Mouse (Mus musculus) bone marrow, adult 2 months (tissue): ENCODE data around the gene Gm128.

Source experiments
- CTCF ChIP-seq: fragments of 200-500 bp; IDR thresholded peaks from 2 replicates; pipeline ENCODE4 v1.5.1; 2011; ENCODE audit warnings: low read length, control low read depth; ENCODE audit not compliant: control insufficient read depth, insufficient read depth
- POLR2A ChIP-seq: fragments of 200-500 bp; IDR thresholded peaks from 2 replicates; pipeline ENCODE4 v1.6.1; 2011; ENCODE audit warnings: low read depth, mild to moderate bottlenecking, control low read depth, low read length, borderline replicate concordance; ENCODE audit not compliant: control insufficient read depth

DNA sequence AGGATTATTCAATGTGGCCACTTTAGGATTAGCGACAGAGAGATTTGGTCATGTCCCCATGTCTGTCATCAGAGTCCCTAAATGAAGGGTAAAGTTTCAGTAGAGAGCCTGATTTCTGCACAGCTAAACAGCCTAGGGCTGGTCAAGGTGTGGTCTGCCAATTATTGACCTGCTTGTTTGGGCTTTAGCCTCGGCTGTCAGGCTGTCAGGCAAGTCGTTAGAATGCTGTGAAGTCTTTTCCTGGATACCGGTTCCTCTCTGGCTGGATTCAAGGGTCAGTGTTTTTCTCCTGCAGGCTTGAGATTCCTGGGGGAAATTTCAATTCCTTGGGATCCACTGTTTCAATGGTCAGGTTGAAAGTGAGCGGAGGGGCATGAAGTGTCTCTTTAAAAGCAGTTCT, 44.6 kb upstream of the Gm128 start:
- TF ChIP-seq CTCF, result no peak
- no peak for TF ChIP-seq POLR2A
